Mouse (Mus musculus) heart, postnatal 0 days (tissue): Measurements from ENCODE around the gene Adora1.

Source experiments
- CTCF ChIP-seq: IDR thresholded peaks from 2 replicates; pipeline ENCODE4 v1.5.1; 2016; ENCODE audit warnings: antibody characterized with exemption, control low read depth, low read depth
- EP300 ChIP-seq: IDR thresholded peaks from 2 replicates; pipeline ENCODE4 v1.6.1; 2016; ENCODE audit warnings: antibody characterized with exemption, low read depth

DNA sequence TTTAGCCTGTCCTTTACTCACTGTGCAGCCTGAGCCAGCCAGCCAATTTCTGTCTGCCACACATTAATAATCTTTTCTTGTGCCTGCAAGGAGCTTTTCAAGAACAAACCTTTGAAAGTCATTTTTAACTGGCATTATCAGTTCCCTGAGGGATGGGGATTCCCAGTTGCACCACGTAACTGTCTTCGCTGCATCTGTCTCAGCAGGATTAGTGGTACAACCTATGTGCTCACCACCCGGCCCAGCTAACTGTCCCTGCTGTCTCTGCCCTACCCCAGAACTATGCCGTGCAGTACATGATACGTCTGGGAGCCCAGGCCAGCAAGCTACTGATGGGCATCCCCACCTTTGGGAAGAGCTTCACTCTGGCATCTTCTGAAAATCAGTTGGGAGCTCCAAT lies 47.0 kb downstream of the Adora1 start:
- TF ChIP-seq CTCF (no peak), EP300 (no peak)
